Mouse (Mus musculus): ENCODE data around the gene Olfr1218.
"Not testable (repeated sequence)": the region's sequence is repeated elsewhere in the genome, so short reads cannot be mapped to it uniquely, and the experiment has no call there.

The Olfr1218 gene

GRCm38 (mm10) chr2:89061087-89061486 lies at the start of gene Olfr1218:
Gene Olfr1218, minus strand, starts transcription at chr2:89061187.
- DNase-seq: no peak

GRCm38 (mm10) chr2:89106735-89107134 lies 45.7 kb upstream of the Olfr1218 start, which contains the start of gene Olfr1220:
Gene Olfr1220, minus strand, starts transcription at chr2:89106835.
- no peak for DNase-seq

- no peak for DNase-seq
Measured at GRCm38 (mm10) chr2:89105651-89106050, 44.7 kb upstream of the Olfr1218 start.

- DNase-seq: no peak
Measured at GRCm38 (mm10) chr2:89093848-89094247, 32.9 kb upstream of the Olfr1218 start.

- DNase-seq: no peak
Measured at GRCm38 (mm10) chr2:89083413-89083812, 22.4 kb upstream of the Olfr1218 start, which contains the start of gene Olfr1219. Gene Olfr1219, minus strand, starts transcription at chr2:89083513.

- no peak for DNase-seq
Measured at GRCm38 (mm10) chr2:89081487-89081886, 20.5 kb upstream of the Olfr1218 start.

- DNase-seq: no peak
Measured at GRCm38 (mm10) chr2:89031965-89032364, 29.0 kb downstream of the Olfr1218 start, which contains the start of gene Olfr1217. Gene Olfr1217, minus strand, starts transcription at chr2:89032065.

GRCm38 (mm10) chr2:89021436-89021835 lies 39.6 kb downstream of the Olfr1218 start:
- not testable (repeated sequence) for DNase-seq

- DNase-seq: no peak
Measured at GRCm38 (mm10) chr2:89018240-89018639, 42.7 kb downstream of the Olfr1218 start, which contains the start of gene Olfr1216. Gene Olfr1216, minus strand, starts transcription at chr2:89018340.

GRCm38 (mm10) chr2:89006873-89007272 lies 54.1 kb downstream of the Olfr1218 start, which contains the start of gene Olfr1215:
Gene Olfr1215, minus strand, starts transcription at chr2:89006973.
- no peak for DNase-seq
